Mouse (Mus musculus) heart, postnatal 0 days (tissue): ENCODE measurements at regions not wholly inside any gene's neighbourhood (a gene's known extent, or its start where the extent isn't known, plus 50 kb on each side); places are given as distances from the start of the nearest gene placed in this dataset.
A peak's percentile ranks its signal among the peaks of the same experiment; 100 is the strongest.

Experiments
- ATAC-seq: fragments of 200-750 bp; cut with Nextera tagmentation; 2 replicates; pipeline ENCODE4 v1.8.0; 2017; ENCODE audit warnings: low read depth, moderate number of reproducible peaks, moderate library complexity; ENCODE audit not compliant: insufficient read depth
- DNase-seq: peaks from one replicate; pipeline ENCODE4 v3.0.0-alpha.2; 2016; ENCODE audit warnings: low spot score
- H3K27ac ChIP-seq: fragments of 300-500 bp; sonication (generic); 2 replicates; pipeline ENCODE4 v1.5.1; 2014; ENCODE audit warnings: low read depth, mild to moderate bottlenecking
- H3K27me3 ChIP-seq: fragments of 300-500 bp; sonication (generic); 2 replicates; pipeline ENCODE4 v1.6.1; 2014; ENCODE audit warnings: low read length, mixed read lengths; ENCODE audit not compliant: control insufficient read depth, insufficient read depth
- H3K36me3 ChIP-seq: fragments of 300-500 bp; sonication (generic); replicated peaks from 2 replicates; pipeline ENCODE4 v1.6.1; 2014; ENCODE audit warnings: low read length, mixed read lengths; ENCODE audit not compliant: control insufficient read depth, insufficient read depth
- H3K4me1 ChIP-seq: fragments of 300-500 bp; sonication (generic); 2 replicates; pipeline ENCODE4 v1.6.1; 2014; ENCODE audit warnings: antibody characterized with exemption; ENCODE audit not compliant: control insufficient read depth, insufficient read depth
- H3K4me2 ChIP-seq: fragments of 300-500 bp; sonication (generic); 2 replicates; pipeline ENCODE4 v1.6.1; 2014; ENCODE audit warnings: low read depth, mild to moderate bottlenecking, low read length, moderate library complexity
- H3K4me3 ChIP-seq: fragments of 300-500 bp; sonication (generic); 2 replicates; pipeline ENCODE4 v1.5.1; 2014; ENCODE audit warnings: low read depth, low read length
- H3K9ac ChIP-seq: fragments of 300-500 bp; sonication (generic); replicated peaks from 2 replicates; pipeline ENCODE4 v1.6.1; 2014; ENCODE audit warnings: low read depth, low read length, mixed read lengths
- H3K9me3 ChIP-seq: fragments of 300-500 bp; sonication (generic); replicated peaks from 2 replicates; pipeline ENCODE4 v1.6.1; 2016; ENCODE audit warnings: low read length; ENCODE audit not compliant: control insufficient read depth
- CTCF ChIP-seq: IDR thresholded peaks from 2 replicates; pipeline ENCODE4 v1.5.1; 2016; ENCODE audit warnings: antibody characterized with exemption, control low read depth, low read depth
- EP300 ChIP-seq: IDR thresholded peaks from 2 replicates; pipeline ENCODE4 v1.6.1; 2016; ENCODE audit warnings: antibody characterized with exemption, low read depth
- WGBS: fragments of 180-500 bp; shearing (Covaris S2); extraction: QIAGEN DNeasy Blood & Tissue Kit; methylation state at CpG from one replicate; pipeline ENCODE4 v1.1.7; 2014; 5-methylcytosine and 5-hydroxymethylcytosine counted together

DNA sequence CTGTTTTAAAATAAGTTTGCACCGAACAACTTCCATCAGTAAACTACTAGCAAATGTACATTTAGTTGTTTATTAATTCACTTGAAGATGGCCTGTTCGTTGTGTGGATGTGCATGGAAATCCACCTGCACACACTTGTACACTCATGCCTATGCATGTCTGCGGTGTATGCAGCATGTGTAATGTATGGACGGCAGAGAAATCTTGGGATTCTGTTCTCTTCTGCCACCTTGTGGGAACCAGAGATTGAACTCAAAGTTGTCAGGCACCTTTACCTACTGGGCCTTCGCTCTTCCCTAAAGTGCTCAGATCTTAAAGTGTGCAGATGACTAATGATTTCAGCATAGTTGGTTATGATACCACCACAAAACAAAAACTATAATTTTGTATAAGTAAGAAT, 137.4 kb downstream of the Kitl start:
- H3K9me3 ChIP-seq = no peaks in the 10 kb centered on the region
- WGBS = 44% methylated on average over 5 of the region's 5 CpGs
- H3K9ac ChIP-seq = no peak overlapping the region
- H3K27ac ChIP-seq = no peak overlapping the region
- no peaks in the 10 kb centered on the region for H3K27me3 ChIP-seq
- ATAC-seq = no peak
- no peak overlapping the region for H3K4me2 ChIP-seq
- H3K36me3 ChIP-seq = no peaks in the 10 kb centered on the region
- TF ChIP-seq CTCF (peak; percentile 66), EP300 (no peak)
- no peak overlapping the region for H3K4me3 ChIP-seq
- no peak for DNase-seq
- no peaks in the 10 kb centered on the region for H3K4me1 ChIP-seq

DNA sequence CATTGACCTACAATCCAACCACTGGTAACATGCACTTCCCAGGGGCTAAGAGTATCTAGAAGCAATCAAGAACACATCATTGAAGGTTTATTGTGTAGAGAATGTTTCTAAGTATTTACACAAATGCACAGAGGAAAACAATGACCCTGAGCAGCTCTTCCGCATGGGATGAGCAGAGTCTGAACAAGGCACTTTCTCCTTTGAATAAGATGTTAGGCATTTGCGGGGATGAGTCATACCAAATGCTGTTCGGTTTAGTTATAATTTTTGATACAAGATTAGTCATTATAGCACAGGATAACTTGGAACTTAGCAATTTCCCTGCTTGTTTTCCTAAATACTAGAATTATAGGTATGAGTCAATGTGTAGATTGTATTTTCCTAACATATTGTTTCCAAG, 137.9 kb downstream of the Kitl start:
- no peak overlapping the region for H3K9ac ChIP-seq
- DNase-seq = no peak
- no peak overlapping the region for H3K27ac ChIP-seq
- H3K9me3 ChIP-seq = no peaks in the 10 kb centered on the region
- no peak for TF ChIP-seq EP300
- no peak for TF ChIP-seq CTCF
- H3K4me2 ChIP-seq = no peak overlapping the region
- no peaks in the 10 kb centered on the region for H3K27me3 ChIP-seq
- no peaks in the 10 kb centered on the region for H3K36me3 ChIP-seq
- WGBS = 81% methylated on average over 3 of the region's 3 CpGs
- H3K4me1 ChIP-seq = no peaks in the 10 kb centered on the region
- no peak overlapping the region for H3K4me3 ChIP-seq
- ATAC-seq = no peak

DNA sequence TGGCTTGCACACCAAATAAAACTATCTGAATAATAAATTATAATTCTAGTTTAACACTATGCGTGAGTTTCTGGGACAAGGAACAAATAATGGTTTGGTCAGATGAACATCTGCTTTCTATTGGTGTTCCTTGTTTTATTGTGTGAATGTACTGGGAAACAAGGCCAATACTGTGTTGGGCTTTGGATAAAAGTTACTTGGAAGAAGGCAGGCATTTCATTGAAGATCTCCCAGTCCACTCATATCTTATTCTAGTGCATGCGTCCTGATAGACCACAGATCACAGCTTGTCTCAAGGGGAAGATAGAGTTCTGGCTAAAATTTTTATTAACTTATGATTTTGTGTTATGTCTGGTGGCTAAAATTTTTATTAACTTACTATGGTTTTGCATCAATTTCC, 140.1 kb downstream of the Kitl start:
- no peak overlapping the region for H3K27ac ChIP-seq
- WGBS = 75% methylated on average over 2 of the region's 2 CpGs
- H3K9ac ChIP-seq = no peak overlapping the region
- H3K4me3 ChIP-seq = no peak overlapping the region
- H3K27me3 ChIP-seq = no peaks in the 10 kb centered on the region
- TF ChIP-seq CTCF (no peak), EP300 (no peak)
- peaks cover 7% of the 10 kb centered on the region for H3K4me1 ChIP-seq
- ATAC-seq = no peak
- no peak for DNase-seq
- no peaks in the 10 kb centered on the region for H3K36me3 ChIP-seq
- H3K9me3 ChIP-seq = no peaks in the 10 kb centered on the region
- no peak overlapping the region for H3K4me2 ChIP-seq

DNA sequence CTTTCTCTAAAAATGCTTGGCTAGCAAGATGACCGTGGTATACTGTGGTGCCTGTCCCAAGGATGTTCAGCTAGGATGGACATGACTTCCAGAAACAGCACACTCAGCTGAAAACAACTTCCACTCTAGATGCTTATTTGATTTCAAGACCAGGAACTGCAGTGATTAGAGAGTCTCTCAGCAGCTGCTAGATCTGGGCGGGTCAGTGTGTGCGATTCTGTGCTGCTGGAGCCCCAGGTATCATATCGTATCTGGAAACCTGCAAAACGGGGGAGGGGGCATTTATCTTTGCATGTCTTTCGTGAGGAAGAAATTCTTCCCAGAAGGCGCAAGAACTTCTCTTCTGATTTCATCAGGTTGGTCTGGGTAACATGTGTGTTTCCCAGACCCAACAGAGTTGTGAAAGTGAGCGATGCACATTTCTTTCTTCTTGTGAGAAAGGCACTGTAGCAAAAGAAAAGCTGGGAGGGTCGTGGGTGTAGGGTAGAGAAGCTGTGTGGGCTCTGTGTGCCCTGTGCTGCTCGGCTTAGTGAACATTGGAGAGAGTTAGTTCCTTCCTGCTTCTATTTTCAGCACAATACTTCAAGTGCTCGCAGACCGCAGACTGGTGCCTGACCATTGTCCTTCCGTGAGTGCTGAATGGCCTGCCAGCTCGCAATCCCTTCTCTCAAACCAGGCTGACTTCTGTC, 144.6 kb downstream of the Kitl start:
- DNase-seq (peak; percentile 62), ATAC-seq (peak; percentile 85)
- TF ChIP-seq CTCF (no peak), EP300 (no peak)
- H3K9ac ChIP-seq = 0 out of 2 replicates have a peak overlapping the region, but pooled peaks have one; percentile 20
- WGBS = 17% methylated on average over 14 of the region's 14 CpGs
- H3K9me3 ChIP-seq = no peaks in the 10 kb centered on the region
- H3K27ac ChIP-seq = peak overlapping the region; percentile 77
- H3K4me1 ChIP-seq = peaks cover 11% of the 10 kb centered on the region
- H3K27me3 ChIP-seq = no peaks in the 10 kb centered on the region
- H3K36me3 ChIP-seq = no peaks in the 10 kb centered on the region
- peak overlapping the region; percentile 20 for H3K4me3 ChIP-seq
- peak overlapping the region; percentile 45 for H3K4me2 ChIP-seq

DNA sequence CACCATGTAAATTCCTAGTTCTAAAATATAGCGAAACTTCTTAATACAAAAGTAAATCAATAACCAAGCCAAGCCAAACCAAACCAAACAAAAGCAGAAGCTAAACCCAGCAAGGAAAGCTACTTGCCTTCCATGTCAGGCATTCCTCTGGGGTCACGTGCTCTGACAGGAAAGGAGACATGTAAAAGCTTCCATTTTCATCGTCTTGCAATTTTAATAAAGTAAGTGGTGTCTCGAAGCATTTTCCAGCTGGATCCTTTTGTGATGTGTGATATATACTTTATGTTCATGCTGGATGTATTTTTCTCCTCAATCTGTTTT, 145.1 kb downstream of the Kitl start:
- 33% methylated on average over 4 of the region's 4 CpGs for WGBS
- Histone ChIP-seq H3K27ac (peak overlapping the region; percentile 77), H3K27me3 (no peaks in the 10 kb centered on the region), H3K9ac (no peak overlapping the region), H3K4me2 (peak overlapping the region; percentile 45), H3K4me3 (0 out of 2 replicates have a peak overlapping the region, but pooled peaks have one; percentile 20), H3K36me3 (no peaks in the 10 kb centered on the region), H3K4me1 (peaks cover 11% of the 10 kb centered on the region), H3K9me3 (no peaks in the 10 kb centered on the region)
- ATAC-seq (no peak), DNase-seq (no peak)
- TF ChIP-seq CTCF (no peak), EP300 (no peak)

DNA sequence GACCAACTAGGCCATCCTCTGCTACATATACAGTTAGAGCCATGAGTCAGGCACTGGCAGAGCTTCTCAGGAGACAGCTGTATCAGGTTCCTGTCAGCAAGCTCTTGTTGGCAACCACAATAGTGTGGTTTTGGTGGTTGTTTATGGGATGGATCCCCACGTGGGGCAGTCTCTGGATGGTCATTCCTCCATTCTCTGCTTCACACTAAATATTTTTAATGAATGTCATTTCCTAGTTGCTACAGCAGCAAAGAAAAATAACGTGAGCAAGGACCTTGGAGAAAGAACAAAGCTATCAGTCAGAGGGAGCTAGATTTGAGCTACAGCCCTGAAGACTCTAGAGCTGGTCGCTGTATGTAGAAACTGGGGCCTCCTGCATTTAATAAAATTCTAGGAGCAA, 145.7 kb downstream of the Kitl start:
- Histone ChIP-seq H3K36me3 (no peaks in the 10 kb centered on the region), H3K27me3 (no peaks in the 10 kb centered on the region), H3K9ac (no peak overlapping the region), H3K27ac (no peak overlapping the region), H3K4me2 (no peak overlapping the region), H3K9me3 (no peaks in the 10 kb centered on the region), H3K4me1 (peaks cover 11% of the 10 kb centered on the region), H3K4me3 (no peak overlapping the region)
- no peak for ATAC-seq
- 54% methylated on average over 3 of the region's 3 CpGs for WGBS
- TF ChIP-seq CTCF = no peak
- TF ChIP-seq EP300 = no peak
- no peak for DNase-seq
